Mouse (Mus musculus) intestine, embryonic 16.5 days (tissue): Measurements from ENCODE around the gene Fgfrl1. TPM values are rescaled to one million over a fixed set of nuclear protein-coding genes. Genes with fewer than 3 reads are reported as not detected.

Experiments
- ATAC-seq: fragments of 200-750 bp; cut with Nextera tagmentation; 2 replicates; pipeline ENCODE4 v1.8.0; 2017; ENCODE audit warnings: moderate TSS enrichment, moderate library complexity
- H3K27ac ChIP-seq: fragments of 300-500 bp; sonication (generic); 2 replicates; pipeline ENCODE4 v1.5.1; 2014; ENCODE audit warnings: mild to moderate bottlenecking, low read length
- H3K27me3 ChIP-seq: fragments of 300-500 bp; sonication (generic); replicated peaks from 2 replicates; pipeline ENCODE4 v1.6.1; 2014; ENCODE audit warnings: low read length, control low read depth, mixed read lengths; ENCODE audit not compliant: control insufficient read depth, insufficient read depth
- H3K36me3 ChIP-seq: fragments of 300-500 bp; sonication (generic); 2 replicates; pipeline ENCODE4 v1.6.1; 2014; ENCODE audit warnings: low read length, control low read depth; ENCODE audit not compliant: control insufficient read depth, insufficient read depth
- H3K4me1 ChIP-seq: fragments of 300-500 bp; sonication (generic); 2 replicates; pipeline ENCODE4 v1.6.1; 2014; ENCODE audit warnings: low read length, control low read depth, mixed read lengths; ENCODE audit not compliant: control insufficient read depth, insufficient read depth
- H3K4me2 ChIP-seq: fragments of 300-500 bp; sonication (generic); 2 replicates; pipeline ENCODE4 v1.6.1; 2014; ENCODE audit warnings: low read depth, low read length, control low read depth
- H3K4me3 ChIP-seq: fragments of 300-500 bp; sonication (generic); 2 replicates; pipeline ENCODE4 v1.5.1; 2014; ENCODE audit warnings: mild to moderate bottlenecking, low read length
- H3K9ac ChIP-seq: fragments of 300-500 bp; sonication (generic); 2 replicates; pipeline ENCODE4 v1.6.1; 2014; ENCODE audit warnings: low read depth, low read length
- H3K9me3 ChIP-seq: fragments of 300-500 bp; sonication (generic); 2 replicates; pipeline ENCODE4 v1.6.1; 2016; ENCODE audit warnings: low read length, control low read depth; ENCODE audit not compliant: control insufficient read depth
- WGBS: fragments of 180-500 bp; shearing (Covaris S2); extraction: QIAGEN DNeasy Blood & Tissue Kit; methylation state at CpG from one replicate; pipeline ENCODE4 v1.1.7; 2014; 5-methylcytosine and 5-hydroxymethylcytosine counted together
- polyA plus RNA-seq: library from polyadenylated mRNA; unstranded; fragments of >200 nt; fragmentation: Nextera tagmentation; extraction: Ambion mirVana; gene quantifications from 2 replicates; pipeline ENCODE4 v1.2.1, GENCODE M21; 2015

The Fgfrl1 gene
- polyA plus RNA-seq, 1 experiment from 2014 or later, result 8.5 TPM

- WGBS, result 12% methylated on average over 36 of the region's 36 CpGs
- no peaks in the 10 kb centered on the region for H3K27me3 ChIP-seq
- peaks cover 12% of the 10 kb centered on the region for H3K4me1 ChIP-seq
- ATAC-seq, result peak; percentile 98
- no peaks in the 10 kb centered on the region for H3K9me3 ChIP-seq
- peak overlapping the region; percentile 86 for H3K4me2 ChIP-seq
- peak overlapping the region; percentile 96 for H3K9ac ChIP-seq
- H3K36me3 ChIP-seq, result peaks cover 5% of the 10 kb centered on the region; the same call in 1 of the 2 replicates
- peak overlapping the region; percentile 19; the same call in 1 of the 2 replicates for H3K27ac ChIP-seq
- H3K4me3 ChIP-seq, result peak overlapping the region; percentile 92
Observed at GRCm38 (mm10) chr5:108660632-108661268, 31.4 kb upstream of the Fgfrl1 start.

- H3K9ac ChIP-seq, result no peak overlapping the region
- H3K4me2 ChIP-seq, result no peak overlapping the region
- no peak overlapping the region for H3K27ac ChIP-seq
- H3K36me3 ChIP-seq, result no peaks in the 10 kb centered on the region
- 82% methylated on average over 4 of the region's 4 CpGs for WGBS
- no peak overlapping the region for H3K4me3 ChIP-seq
- no peaks in the 10 kb centered on the region for H3K27me3 ChIP-seq
- H3K9me3 ChIP-seq, result no peaks in the 10 kb centered on the region
- peaks cover 12% of the 10 kb centered on the region for H3K4me1 ChIP-seq
- ATAC-seq, result no peak
Observed at GRCm38 (mm10) chr5:108662772-108663171, 29.4 kb upstream of the Fgfrl1 start.

GRCm38 (mm10) chr5:108665066-108665465 lies 27.1 kb upstream of the Fgfrl1 start:
- no peak for ATAC-seq
- H3K27ac ChIP-seq, result no peak overlapping the region
- peaks cover 10% of the 10 kb centered on the region for H3K4me1 ChIP-seq
- H3K36me3 ChIP-seq, result no peaks in the 10 kb centered on the region
- no peak overlapping the region for H3K9ac ChIP-seq
- WGBS, result 34% methylated on average over 3 of the region's 3 CpGs
- no peaks in the 10 kb centered on the region for H3K27me3 ChIP-seq
- no peak overlapping the region for H3K4me2 ChIP-seq
- H3K9me3 ChIP-seq, result no peaks in the 10 kb centered on the region
- H3K4me3 ChIP-seq, result no peak overlapping the region

- Histone ChIP-seq H3K36me3 (peaks cover 8% of the 10 kb centered on the region), H3K27me3 (no peaks in the 10 kb centered on the region), H3K9me3 (no peaks in the 10 kb centered on the region), H3K4me1 (peaks cover 12% of the 10 kb centered on the region), H3K4me2 (no peak overlapping the region), H3K4me3 (no peak overlapping the region), H3K9ac (no peak overlapping the region), H3K27ac (no peak overlapping the region)
- 77% methylated on average over 2 of the region's 2 CpGs for WGBS
- ATAC-seq, result no peak
Observed at GRCm38 (mm10) chr5:108667370-108667769, 24.8 kb upstream of the Fgfrl1 start.

GRCm38 (mm10) chr5:108668387-108668932 lies 23.7 kb upstream of the Fgfrl1 start:
- WGBS, result 16% methylated on average over 3 of the region's 3 CpGs
- Histone ChIP-seq H3K4me3 (peak overlapping the region; percentile 59), H3K4me1 (peaks cover 12% of the 10 kb centered on the region), H3K27me3 (no peaks in the 10 kb centered on the region), H3K9ac (peak overlapping the region; percentile 78), H3K9me3 (no peaks in the 10 kb centered on the region), H3K27ac (peak overlapping the region; percentile 77), H3K36me3 (peaks cover 8% of the 10 kb centered on the region), H3K4me2 (peak overlapping the region; percentile 63)
- no peak for ATAC-seq

GRCm38 (mm10) chr5:108668977-108669936 lies 22.9 kb upstream of the Fgfrl1 start, which contains the start of gene Dgkq:
Gene Dgkq, minus strand, starts transcription at chr5:108669672.
- Histone ChIP-seq H3K4me2 (peak within 1 kb of the TSS; percentile 63), H3K4me3 (peak within 1 kb of the TSS; percentile 59), H3K36me3 (peaks cover 8% of the 10 kb centered on the region), H3K9ac (peak within 1 kb of the TSS; percentile 78), H3K27ac (peak within 1 kb of the TSS; percentile 77), H3K9me3 (no peaks in the 10 kb centered on the region), H3K27me3 (no peaks in the 10 kb centered on the region), H3K4me1 (peaks cover 12% of the 10 kb centered on the region)
- WGBS, result 4% methylated on average over 43 of the region's 43 CpGs
- ATAC-seq, result peak; percentile 85

GRCm38 (mm10) chr5:108669986-108670385 lies 22.2 kb upstream of the Fgfrl1 start:
- peaks cover 12% of the 10 kb centered on the region for H3K4me1 ChIP-seq
- no peak for ATAC-seq
- H3K9me3 ChIP-seq, result no peaks in the 10 kb centered on the region
- H3K36me3 ChIP-seq, result peaks cover 8% of the 10 kb centered on the region
- H3K4me2 ChIP-seq, result peak overlapping the region; percentile 63
- peak overlapping the region; percentile 78 for H3K9ac ChIP-seq
- peak overlapping the region; percentile 59; the same call in 1 of the 2 replicates for H3K4me3 ChIP-seq
- H3K27ac ChIP-seq, result no peak overlapping the region; the same call in 1 of the 2 replicates
- no peaks in the 10 kb centered on the region for H3K27me3 ChIP-seq
- WGBS, result 77% methylated on average over 9 of the region's 9 CpGs

GRCm38 (mm10) chr5:108670785-108671184 lies 21.4 kb upstream of the Fgfrl1 start:
- Histone ChIP-seq H3K27me3 (no peaks in the 10 kb centered on the region), H3K36me3 (peaks cover 8% of the 10 kb centered on the region), H3K9me3 (no peaks in the 10 kb centered on the region), H3K9ac (no peak overlapping the region), H3K27ac (0 out of 2 replicates have a peak overlapping the region, but pooled peaks have one; percentile 4), H3K4me3 (no peak overlapping the region), H3K4me2 (no peak overlapping the region), H3K4me1 (peaks cover 14% of the 10 kb centered on the region)
- peak; percentile 39 for ATAC-seq

GRCm38 (mm10) chr5:108671757-108672156 lies 20.4 kb upstream of the Fgfrl1 start:
- Histone ChIP-seq H3K9me3 (no peaks in the 10 kb centered on the region), H3K36me3 (peaks cover 8% of the 10 kb centered on the region), H3K4me2 (no peak overlapping the region), H3K4me1 (peaks cover 15% of the 10 kb centered on the region), H3K27me3 (no peaks in the 10 kb centered on the region), H3K4me3 (no peak overlapping the region), H3K27ac (no peak overlapping the region), H3K9ac (no peak overlapping the region)
- ATAC-seq, result no peak
- WGBS, result 92% methylated on average over 12 of the region's 12 CpGs
